Mouse (Mus musculus) c-Kit-positive CD71-negative TER-119-negative erythroid progenitor cells, embryonic 14.5 days (primary cell): ENCODE data around the gene Gm20388.
"Not testable (repeated sequence)": the region's sequence is repeated elsewhere in the genome, so short reads cannot be mapped to it uniquely, and the experiment has no call there.

Source experiments
- DNase-seq: peaks from one replicate; pipeline ENCODE4 v3.0.0-alpha.2; 2013; ENCODE audit warnings: low read depth

Gm20388 gene

DNA sequence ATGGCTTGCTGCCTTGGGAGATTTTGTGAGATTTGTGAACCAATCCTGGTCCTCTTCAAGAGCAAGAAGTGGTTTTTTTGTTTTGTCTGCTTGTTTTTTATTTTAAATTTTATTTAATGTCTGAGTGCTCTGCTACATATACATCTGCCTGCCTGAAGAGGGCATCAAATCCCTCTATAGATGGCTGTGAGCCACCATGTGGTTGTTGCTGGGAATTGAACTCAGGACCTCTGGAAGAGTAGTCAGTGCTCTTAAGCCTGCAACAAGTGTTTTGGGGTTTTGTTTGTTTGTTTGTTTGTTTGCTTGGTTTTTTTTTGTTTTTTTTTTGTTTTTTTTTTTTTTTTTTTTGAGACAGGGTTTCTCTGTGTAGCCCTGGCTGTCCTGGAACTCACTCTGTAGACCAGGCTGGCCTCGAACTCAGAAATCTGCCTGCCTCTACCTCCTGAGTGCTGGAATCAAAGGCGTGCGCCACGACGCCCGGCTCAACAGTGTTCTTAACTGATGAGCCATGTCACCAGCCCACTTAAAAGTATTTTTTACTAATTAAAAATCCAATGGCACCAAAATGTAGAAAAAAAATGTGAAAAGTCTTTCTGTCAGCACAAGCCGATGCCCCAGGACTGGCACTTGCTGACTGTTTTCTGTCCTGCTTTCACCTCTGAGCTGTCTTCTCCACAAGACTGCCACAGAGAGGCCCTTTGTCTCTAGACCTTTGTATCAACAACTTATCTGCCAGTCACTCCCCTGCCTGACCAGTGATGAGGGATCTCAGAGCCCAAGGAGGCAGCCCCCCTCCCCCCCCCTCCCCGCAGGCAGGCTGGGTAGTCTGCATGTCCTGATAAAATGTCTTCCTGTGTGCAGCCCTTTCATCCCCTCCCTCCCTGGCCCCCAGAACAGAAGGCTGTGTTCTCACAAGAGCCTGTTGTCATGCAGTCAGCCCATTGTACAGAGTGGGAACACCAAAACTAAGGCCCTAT lies 3505.6 kb downstream of the Gm20388 start:
- no peak for DNase-seq

DNA sequence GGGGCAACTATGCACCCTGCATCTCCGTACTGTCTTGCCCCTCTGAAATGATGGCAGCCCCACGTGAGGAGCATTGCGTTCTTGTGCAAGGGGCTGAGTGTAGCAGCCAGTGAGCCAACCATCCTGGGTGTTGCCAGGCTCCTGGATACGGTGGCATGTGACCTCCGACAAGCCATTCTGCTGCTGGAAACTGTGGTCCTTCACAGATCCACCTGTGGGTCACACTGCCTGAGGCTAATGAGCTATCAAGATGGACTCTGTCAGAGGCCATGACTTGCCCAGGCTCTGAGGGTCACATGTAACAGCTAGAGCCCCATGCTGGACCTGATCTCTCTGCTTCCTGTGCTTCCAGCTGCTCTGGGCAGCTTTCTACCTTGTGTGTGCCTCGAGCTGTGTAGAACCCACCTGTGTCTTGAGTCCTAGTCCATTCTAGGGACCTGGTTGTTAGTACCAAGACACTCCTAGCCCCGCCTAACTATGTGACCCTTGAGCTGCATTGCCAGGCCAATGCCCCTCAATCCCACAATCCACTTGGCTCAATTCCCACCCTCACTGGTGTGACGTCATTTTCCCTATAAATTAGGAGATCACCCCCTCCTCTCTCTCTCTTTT lies 3506.4 kb downstream of the Gm20388 start:
- no peak for DNase-seq

- no peak for DNase-seq
Measured at GRCm38 (mm10) chr8:123419711-123420110, 3509.1 kb downstream of the Gm20388 start.

GRCm38 (mm10) chr8:123420525-123421281 lies 3510.1 kb downstream of the Gm20388 start:
- no peak for DNase-seq

DNA sequence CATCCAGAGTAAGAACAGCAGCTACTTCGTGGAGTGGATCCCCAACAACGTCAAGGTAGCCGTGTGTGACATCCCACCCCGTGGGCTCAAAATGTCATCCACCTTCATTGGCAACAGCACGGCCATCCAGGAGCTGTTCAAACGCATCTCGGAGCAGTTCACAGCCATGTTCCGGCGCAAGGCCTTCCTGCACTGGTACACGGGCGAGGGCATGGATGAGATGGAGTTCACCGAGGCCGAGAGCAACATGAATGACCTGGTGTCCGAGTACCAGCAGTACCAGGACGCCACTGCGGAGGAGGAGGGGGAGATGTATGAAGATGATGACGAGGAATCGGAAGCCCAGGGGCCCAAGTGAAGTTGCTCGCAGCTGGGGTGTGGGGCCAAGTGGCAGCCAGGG lies 3510.7 kb downstream of the Gm20388 start:
- DNase-seq: no peak

DNA sequence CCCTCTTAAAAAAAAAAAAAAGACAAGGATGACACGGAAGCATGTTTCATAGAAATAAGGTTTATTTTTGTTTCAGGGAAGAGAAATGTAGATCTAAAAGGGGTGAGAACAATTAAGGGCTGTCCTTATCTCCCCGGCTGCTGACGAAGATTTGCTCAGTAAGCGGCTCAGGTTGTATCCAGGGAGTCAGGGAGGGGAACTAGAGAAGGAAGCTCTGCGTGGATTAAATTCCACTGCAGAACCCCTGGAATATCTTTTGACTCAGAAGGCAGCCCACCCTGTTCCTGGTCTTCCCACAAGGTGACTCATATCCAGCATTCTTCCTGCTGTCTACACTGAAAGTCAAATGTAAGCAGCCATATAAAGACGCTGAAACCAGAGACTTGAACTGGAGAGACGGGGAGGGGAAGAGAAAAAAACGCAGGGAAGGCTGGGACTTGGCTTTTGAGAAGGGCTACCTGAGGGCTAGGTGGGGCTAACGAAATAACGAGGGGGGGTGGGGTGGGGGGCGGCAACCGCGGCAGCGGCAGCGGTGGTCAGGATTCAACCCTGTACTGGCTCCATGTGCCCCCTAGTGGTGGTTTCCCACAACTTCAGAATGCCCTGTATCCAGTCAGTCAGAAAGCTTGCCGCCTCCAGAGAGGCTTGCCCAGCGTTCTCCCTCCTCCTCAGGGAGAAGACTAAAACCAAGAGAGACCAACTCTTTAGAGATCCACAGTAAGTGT lies 3511.6 kb downstream of the Gm20388 start:
- DNase-seq: peak; percentile 60

- DNase-seq: no peak
Measured at GRCm38 (mm10) chr8:123422781-123423159, 3512.1 kb downstream of the Gm20388 start.

DNA sequence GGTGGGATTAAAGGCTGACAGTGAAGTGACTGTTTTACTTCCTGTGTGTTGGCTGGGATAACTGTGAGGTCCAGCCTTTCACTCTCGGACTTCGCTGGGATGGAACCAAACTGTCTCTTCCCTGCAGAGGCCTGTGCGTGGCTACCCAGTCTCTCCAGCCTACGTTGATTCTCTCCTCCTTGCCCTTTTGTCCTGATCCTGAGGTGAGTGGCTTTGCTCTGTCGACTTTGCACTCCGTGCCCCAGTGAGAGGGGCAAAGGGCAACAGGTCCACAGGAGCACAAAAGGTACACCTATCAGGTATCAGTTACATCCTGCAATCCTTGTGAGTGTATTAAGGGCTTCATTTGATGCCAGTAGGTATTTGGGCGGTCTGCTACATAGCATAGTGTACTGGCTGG lies 3512.8 kb downstream of the Gm20388 start, which contains the start of gene Def8:
Def8 (plus strand) TSS at position 87 of the 400 bp plus-strand sequence.
- DNase-seq: no peak

DNA sequence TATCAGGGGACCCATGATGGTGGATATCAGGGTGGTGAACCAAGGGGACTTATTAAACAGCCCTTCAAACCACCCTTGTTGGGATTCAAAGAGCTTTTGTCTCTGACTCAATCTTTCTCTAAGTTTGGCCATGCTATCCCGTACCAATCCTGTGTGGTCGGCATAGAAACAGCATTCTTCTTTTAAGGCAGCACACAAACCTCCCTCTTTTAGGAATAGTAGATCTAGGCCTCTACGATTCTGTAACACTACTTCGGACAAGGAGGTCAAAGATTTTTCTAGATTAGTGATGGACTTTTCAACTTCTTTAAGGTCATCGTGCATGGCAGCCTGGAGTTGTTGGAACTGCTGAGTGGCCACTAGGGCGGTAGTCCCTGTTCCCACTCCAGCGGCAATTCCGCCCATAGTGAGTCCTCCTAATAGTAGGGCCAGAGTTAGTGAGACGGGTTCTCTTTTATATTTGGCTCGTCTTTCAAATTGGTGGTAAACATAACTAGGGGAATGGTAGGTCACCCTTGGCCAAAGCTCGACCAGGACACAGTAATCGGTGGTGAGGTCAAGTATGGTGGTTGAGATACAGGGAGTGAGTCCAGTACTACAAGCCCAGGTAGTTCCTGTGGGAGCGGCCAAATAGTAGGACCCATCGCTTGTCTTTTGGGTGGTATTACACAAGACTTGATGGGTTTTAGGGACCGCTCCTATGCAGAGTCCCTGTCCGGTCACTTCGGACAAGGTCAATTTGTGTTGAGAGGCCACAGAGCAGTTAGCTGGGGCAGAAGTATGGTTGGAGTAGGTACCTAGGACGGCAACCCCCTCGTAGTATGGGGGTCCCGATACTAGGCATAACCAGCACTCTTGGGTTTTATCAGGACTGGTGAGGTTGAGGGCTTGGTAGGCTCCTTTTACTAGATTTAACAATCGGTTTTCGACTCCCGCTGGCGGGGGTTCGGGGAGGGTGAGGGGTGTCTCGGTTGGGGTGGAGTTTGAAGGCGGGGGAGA lies 3516.2 kb downstream of the Gm20388 start:
- no peak for DNase-seq

GRCm38 (mm10) chr8:123427639-123428275 lies 3517.1 kb downstream of the Gm20388 start:
- no peak for DNase-seq

GRCm38 (mm10) chr8:123428343-123428893 lies 3517.8 kb downstream of the Gm20388 start:
- no peak for DNase-seq

GRCm38 (mm10) chr8:123428939-123429721 lies 3518.5 kb downstream of the Gm20388 start:
- no peak for DNase-seq

DNA sequence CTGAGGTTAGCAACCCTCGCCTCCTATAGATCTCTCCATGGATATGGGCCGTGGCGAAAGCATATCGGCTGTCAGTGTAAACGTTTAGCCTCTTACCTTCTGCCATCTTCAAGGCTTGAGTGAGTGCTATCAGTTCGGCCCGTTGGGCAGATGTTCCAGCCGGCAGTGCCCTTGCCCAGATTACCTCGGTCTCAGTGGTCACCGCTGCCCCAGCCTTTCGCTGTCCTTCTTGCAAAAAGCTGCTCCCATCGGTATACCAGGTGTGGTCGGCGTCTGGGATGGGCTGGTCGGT lies 3519.0 kb downstream of the Gm20388 start:
- DNase-seq: not testable (repeated sequence)

DNA sequence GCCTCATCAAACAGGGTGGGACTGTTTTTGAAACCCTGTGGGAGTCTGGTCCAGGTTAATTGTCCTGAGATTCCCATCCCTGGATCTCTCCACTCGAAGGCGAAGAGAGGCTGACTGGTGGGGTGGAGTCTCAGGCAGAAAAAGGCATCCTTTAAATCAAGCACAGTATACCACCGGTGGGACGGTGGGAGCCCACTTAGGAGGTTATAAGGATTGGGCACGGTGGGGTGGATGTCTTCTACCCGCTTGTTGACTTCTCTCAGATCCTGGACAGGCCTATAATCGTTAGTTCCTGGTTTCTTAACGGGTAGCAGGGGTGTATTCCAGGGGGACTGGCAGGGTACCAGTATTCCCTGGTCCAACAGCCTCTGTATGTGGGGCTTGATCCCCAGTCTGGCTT lies 3520.3 kb downstream of the Gm20388 start:
- not testable (repeated sequence) for DNase-seq

DNA sequence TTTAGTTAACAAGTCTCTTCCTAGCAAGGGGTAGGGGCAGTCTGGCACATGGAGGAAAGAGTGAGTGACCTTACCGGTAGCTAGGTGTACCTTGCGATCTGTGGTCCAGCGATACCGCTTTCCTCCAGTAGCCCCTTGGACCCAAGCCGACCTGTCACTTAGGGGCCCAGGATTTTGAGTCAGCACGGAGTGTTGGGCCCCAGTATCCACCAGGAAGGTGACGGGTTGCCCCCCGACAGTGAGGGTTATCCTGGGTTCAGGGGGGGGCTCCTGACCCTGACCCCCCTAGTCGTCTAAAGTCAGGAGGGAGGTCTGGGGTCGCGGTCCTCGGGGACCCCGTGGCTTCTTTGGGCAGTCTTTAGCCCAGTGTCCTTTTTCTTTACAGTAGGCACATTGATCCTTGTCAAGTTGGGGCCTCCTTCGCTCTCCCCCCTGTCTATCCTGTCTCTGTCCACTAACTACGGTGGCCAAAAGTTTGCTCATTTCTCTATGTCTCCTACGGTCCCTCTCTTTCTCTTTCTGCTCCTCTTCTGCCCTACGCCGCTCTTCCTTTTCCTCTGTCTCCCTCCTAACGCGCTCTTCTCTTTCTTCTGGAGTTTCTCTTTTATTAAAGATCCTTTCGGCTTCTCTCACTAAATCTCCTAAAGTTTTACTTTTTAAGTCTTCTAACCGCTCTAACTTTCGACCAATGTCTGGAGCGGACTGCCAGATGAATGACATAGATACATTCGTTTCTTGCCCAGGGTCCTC lies 3521.2 kb downstream of the Gm20388 start:
- DNase-seq: no peak

GRCm38 (mm10) chr8:123432381-123432780 lies 3521.7 kb downstream of the Gm20388 start:
- no peak for DNase-seq

DNA sequence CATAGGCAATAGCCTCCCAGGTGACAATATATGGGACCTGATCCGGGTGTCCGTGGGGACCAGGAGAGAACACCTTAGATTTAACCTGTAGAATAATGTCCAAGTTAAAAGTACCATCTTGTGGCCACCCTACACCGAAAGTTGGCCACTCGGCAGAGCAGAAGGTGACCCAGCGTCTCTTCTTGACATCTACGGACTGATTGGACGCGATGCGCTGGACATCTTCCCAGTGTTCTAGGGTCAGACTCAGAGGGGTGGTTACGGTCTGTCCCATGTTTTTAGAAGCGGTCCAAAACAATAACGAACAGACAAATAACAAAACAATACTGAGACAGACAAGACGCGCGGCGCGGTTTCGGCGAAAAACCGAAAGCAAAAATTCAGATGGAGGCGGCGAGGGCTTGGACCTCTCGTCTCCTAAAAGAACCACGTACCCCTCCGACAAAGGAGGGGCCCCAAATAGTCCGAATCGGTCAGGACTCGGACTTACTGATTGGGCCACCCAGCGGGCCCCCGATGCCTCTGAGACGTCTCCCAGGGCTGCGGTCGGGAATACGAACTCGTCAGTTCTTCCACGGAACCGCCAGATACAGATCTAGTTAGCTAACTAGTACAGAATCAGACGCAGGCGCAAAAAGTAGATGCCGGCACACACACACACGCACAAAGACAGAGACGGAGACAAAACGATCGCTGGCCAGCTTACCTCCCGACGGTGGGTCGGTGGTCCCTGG lies 3522.8 kb downstream of the Gm20388 start:
- not testable (repeated sequence) for DNase-seq

- DNase-seq: no peak
Measured at GRCm38 (mm10) chr8:123441788-123442187, 3531.1 kb downstream of the Gm20388 start.
